Mouse (Mus musculus): ENCODE measurements around the gene Ephx1. TPM values are rescaled to one million over a fixed set of nuclear protein-coding genes. Genes with fewer than 3 reads are reported as not detected.

Ephx1 gene
- polyA plus RNA-seq, 1 experiment, result not detected

GRCm38 (mm10) chr1:180965786-180966185 lies 54.9 kb downstream of the Ephx1 start:
- H3K4me3 ChIP-seq (ENCODE audit: insufficient read depth, low read depth, low read length), result no peak overlapping the region
- WGBS, result 94% methylated on average over 3 of the region's 3 CpGs
- no peak overlapping the region for H3K27ac ChIP-seq (ENCODE audit: insufficient read depth, low read depth, low read length)
- H3K4me1 ChIP-seq (ENCODE audit: control insufficient read depth, insufficient read depth, low read length), result no peaks in the 10 kb centered on the region
- no peak for TF ChIP-seq POLR2A (IDR thresholded peaks at IDR 0.05; ENCODE audit: insufficient read depth, low read depth, low read length)
- TF ChIP-seq CTCF (IDR thresholded peaks at IDR 0.05; ENCODE audit: insufficient read depth, low read depth, low read length), result no peak

GRCm38 (mm10) chr1:180958797-180959196 lies 61.9 kb downstream of the Ephx1 start:
- 62% methylated on average over 3 of the region's 3 CpGs for WGBS
- Histone ChIP-seq H3K27ac (ENCODE audit: insufficient read depth, low read depth, low read length) (no peak overlapping the region), H3K4me3 (ENCODE audit: insufficient read depth, low read depth, low read length) (no peak overlapping the region), H3K4me1 (ENCODE audit: control insufficient read depth, insufficient read depth, low read length) (no peaks in the 10 kb centered on the region)
- TF ChIP-seq POLR2A (IDR thresholded peaks at IDR 0.05; ENCODE audit: insufficient read depth, low read depth, low read length) (no peak), CTCF (IDR thresholded peaks at IDR 0.05; ENCODE audit: insufficient read depth, low read depth, low read length) (no peak)

GRCm38 (mm10) chr1:180957989-180958388 lies 62.7 kb downstream of the Ephx1 start:
- 87% methylated on average over 3 of the region's 3 CpGs for WGBS
- Histone ChIP-seq H3K4me3 (ENCODE audit: insufficient read depth, low read depth, low read length) (no peak overlapping the region), H3K4me1 (ENCODE audit: control insufficient read depth, insufficient read depth, low read length) (no peaks in the 10 kb centered on the region), H3K27ac (ENCODE audit: insufficient read depth, low read depth, low read length) (no peak overlapping the region)
- no peak for TF ChIP-seq CTCF (IDR thresholded peaks at IDR 0.05; ENCODE audit: insufficient read depth, low read depth, low read length)
- TF ChIP-seq POLR2A (IDR thresholded peaks at IDR 0.05; ENCODE audit: insufficient read depth, low read depth, low read length), result no peak

- TF ChIP-seq CTCF (IDR thresholded peaks at IDR 0.05; ENCODE audit: insufficient read depth, low read depth, low read length) (no peak), POLR2A (IDR thresholded peaks at IDR 0.05; ENCODE audit: insufficient read depth, low read depth, low read length) (no peak)
- WGBS, result 86% methylated on average over 8 of the region's 8 CpGs
- no peak overlapping the region for H3K4me3 ChIP-seq (ENCODE audit: insufficient read depth, low read depth, low read length)
- H3K4me1 ChIP-seq (ENCODE audit: control insufficient read depth, insufficient read depth, low read length), result no peaks in the 10 kb centered on the region
- no peak overlapping the region for H3K27ac ChIP-seq (ENCODE audit: insufficient read depth, low read depth, low read length)
These were observed 63.7 kb downstream of the Ephx1 start for GRCm38 (mm10) chr1:180956973-180957381.

- no peak overlapping the region for H3K27ac ChIP-seq (ENCODE audit: insufficient read depth, low read depth, low read length)
- no peak for TF ChIP-seq CTCF (IDR thresholded peaks at IDR 0.05; ENCODE audit: insufficient read depth, low read depth, low read length)
- TF ChIP-seq POLR2A (IDR thresholded peaks at IDR 0.05; ENCODE audit: insufficient read depth, low read depth, low read length), result no peak
- H3K4me3 ChIP-seq (ENCODE audit: insufficient read depth, low read depth, low read length), result no peak overlapping the region
- 91% methylated on average over 8 of the region's 8 CpGs for WGBS
- H3K4me1 ChIP-seq (ENCODE audit: control insufficient read depth, insufficient read depth, low read length), result no peaks in the 10 kb centered on the region
These were observed 64.3 kb downstream of the Ephx1 start for GRCm38 (mm10) chr1:180956401-180956800.

- TF ChIP-seq CTCF (IDR thresholded peaks at IDR 0.05; ENCODE audit: insufficient read depth, low read depth, low read length) (no peak), POLR2A (IDR thresholded peaks at IDR 0.05; ENCODE audit: insufficient read depth, low read depth, low read length) (no peak)
- H3K4me3 ChIP-seq (ENCODE audit: insufficient read depth, low read depth, low read length), result no peak overlapping the region
- H3K27ac ChIP-seq (ENCODE audit: insufficient read depth, low read depth, low read length), result no peak overlapping the region
- no peaks in the 10 kb centered on the region for H3K4me1 ChIP-seq (ENCODE audit: control insufficient read depth, insufficient read depth, low read length)
- WGBS, result 89% methylated on average over 5 of the region's 5 CpGs
These were observed 67.9 kb downstream of the Ephx1 start for GRCm38 (mm10) chr1:180952808-180953207.

GRCm38 (mm10) chr1:180952085-180952746 lies 68.5 kb downstream of the Ephx1 start:
- no peak for TF ChIP-seq CTCF (IDR thresholded peaks at IDR 0.05; ENCODE audit: insufficient read depth, low read depth, low read length)
- TF ChIP-seq POLR2A (IDR thresholded peaks at IDR 0.05; ENCODE audit: insufficient read depth, low read depth, low read length), result no peak
- H3K27ac ChIP-seq (ENCODE audit: insufficient read depth, low read depth, low read length), result no peak overlapping the region
- no peak overlapping the region for H3K4me3 ChIP-seq (ENCODE audit: insufficient read depth, low read depth, low read length)
- 86% methylated on average over 6 of the region's 6 CpGs for WGBS
- H3K4me1 ChIP-seq (ENCODE audit: control insufficient read depth, insufficient read depth, low read length), result no peaks in the 10 kb centered on the region

- no peak overlapping the region for H3K27ac ChIP-seq (ENCODE audit: insufficient read depth, low read depth, low read length)
- WGBS, result 71% methylated on average over 6 of the region's 6 CpGs
- H3K4me1 ChIP-seq (ENCODE audit: control insufficient read depth, insufficient read depth, low read length), result peaks cover 20% of the 10 kb centered on the region
- no peak overlapping the region for H3K4me3 ChIP-seq (ENCODE audit: insufficient read depth, low read depth, low read length)
- TF ChIP-seq POLR2A (IDR thresholded peaks at IDR 0.05; ENCODE audit: insufficient read depth, low read depth, low read length) (no peak), CTCF (IDR thresholded peaks at IDR 0.05; ENCODE audit: insufficient read depth, low read depth, low read length) (no peak)
These were observed 74.3 kb downstream of the Ephx1 start for GRCm38 (mm10) chr1:180946448-180946847.

- TF ChIP-seq CTCF (IDR thresholded peaks at IDR 0.05; ENCODE audit: insufficient read depth, low read depth, low read length) (no peak), POLR2A (IDR thresholded peaks at IDR 0.05; ENCODE audit: insufficient read depth, low read depth, low read length) (no peak)
- 38% methylated on average over 20 of the region's 20 CpGs for WGBS
- no peak overlapping the region for H3K4me3 ChIP-seq (ENCODE audit: insufficient read depth, low read depth, low read length)
- peaks cover 20% of the 10 kb centered on the region for H3K4me1 ChIP-seq (ENCODE audit: control insufficient read depth, insufficient read depth, low read length)
- no peak overlapping the region for H3K27ac ChIP-seq (ENCODE audit: insufficient read depth, low read depth, low read length)
These were observed 75.4 kb downstream of the Ephx1 start for GRCm38 (mm10) chr1:180945001-180945980.
